Mouse (Mus musculus) G1E (cell line): ENCODE data around the gene Gm12830. TPM values are rescaled to one million over a fixed set of nuclear protein-coding genes. Genes with fewer than 3 reads are reported as not detected.

Experiments
- ATAC-seq: 2 replicates; pipeline ENCODE4 v1.8.0; 2016; ENCODE audit warnings: mild to moderate bottlenecking; ENCODE audit not compliant: insufficient number of reproducible peaks, poor library complexity, low FRiP score, severe bottlenecking; ENCODE audit errors: extremely low read depth
- DNase-seq: peaks from one replicate; pipeline ENCODE4 v3.0.0; 2012; ENCODE audit warnings: low spot score
- H3K27me3 ChIP-seq: 2 replicates; pipeline ENCODE4 v1.6.1; 2012; ENCODE audit warnings: mild to moderate bottlenecking, low read length, inconsistent platforms; ENCODE audit not compliant: insufficient read depth
- H3K36me3 ChIP-seq: replicated peaks from 2 replicates; pipeline ENCODE3; 2012; ENCODE audit warnings: mild to moderate bottlenecking, inconsistent platforms
- H3K4me1 ChIP-seq: 2 replicates; pipeline ENCODE4 v1.6.1; 2012; ENCODE audit warnings: low read depth, low read length, inconsistent platforms, mixed read lengths; ENCODE audit not compliant: insufficient read depth
- H3K4me3 ChIP-seq: 2 replicates; pipeline ENCODE4 v1.5.1; 2012; ENCODE audit warnings: low read depth, mild to moderate bottlenecking, inconsistent platforms, low read length, moderate library complexity, mixed read lengths
- H3K9me3 ChIP-seq: replicated peaks from 2 replicates; pipeline ENCODE4 v1.6.1; 2012; ENCODE audit warnings: inconsistent platforms
- CTCF ChIP-seq: IDR thresholded peaks from 2 replicates; pipeline ENCODE4 v1.5.1; 2012; ENCODE audit warnings: low read depth, low read length, inconsistent platforms, mixed read lengths
- GATA1 ChIP-seq: IDR thresholded peaks from 2 replicates; pipeline ENCODE4 v1.6.1; 2012; ENCODE audit warnings: borderline replicate concordance, low read length, inconsistent platforms, mixed read lengths
- GATA2 ChIP-seq: IDR thresholded peaks from 2 replicates; pipeline ENCODE4 v1.6.1; 2012; ENCODE audit warnings: low read depth, low read length, inconsistent platforms, borderline replicate concordance
- POLR2AphosphoS5 ChIP-seq: IDR thresholded peaks from 2 replicates; pipeline ENCODE4 v1.6.1; 2012; ENCODE audit warnings: low read depth, low read length, inconsistent platforms; ENCODE audit not compliant: insufficient replicate concordance
- TAL1 ChIP-seq: conservative IDR thresholded peaks from 2 replicates; pipeline ENCODE4 v1.6.1; 2012; ENCODE audit warnings: low read depth, low read length, inconsistent platforms, mixed read lengths
- polyA plus RNA-seq: library from polyadenylated mRNA; stranded (reverse); fragments of >175 nt; gene quantifications from 2 replicates; pipeline ENCODE4 v1.2.3, GENCODE M21; 2012
- total RNA-seq, 2 experiments: library from RNA; stranded (forward) in 1 of 2; stranded (reverse) in 1 of 2; fragments of 200-1000 nt in 1 of 2; fragments of >200 nt in 1 of 2; fragmentation: Nextera tagmentation in 1 of 2; gene quantifications; 2 replicates each; pipeline ENCODE4 v1.2.3; 2014 to 2017

Gene Gm12830
- total and polyA plus RNA-seq, 3 experiments: 0.05 TPM; not detected in 2

DNA sequence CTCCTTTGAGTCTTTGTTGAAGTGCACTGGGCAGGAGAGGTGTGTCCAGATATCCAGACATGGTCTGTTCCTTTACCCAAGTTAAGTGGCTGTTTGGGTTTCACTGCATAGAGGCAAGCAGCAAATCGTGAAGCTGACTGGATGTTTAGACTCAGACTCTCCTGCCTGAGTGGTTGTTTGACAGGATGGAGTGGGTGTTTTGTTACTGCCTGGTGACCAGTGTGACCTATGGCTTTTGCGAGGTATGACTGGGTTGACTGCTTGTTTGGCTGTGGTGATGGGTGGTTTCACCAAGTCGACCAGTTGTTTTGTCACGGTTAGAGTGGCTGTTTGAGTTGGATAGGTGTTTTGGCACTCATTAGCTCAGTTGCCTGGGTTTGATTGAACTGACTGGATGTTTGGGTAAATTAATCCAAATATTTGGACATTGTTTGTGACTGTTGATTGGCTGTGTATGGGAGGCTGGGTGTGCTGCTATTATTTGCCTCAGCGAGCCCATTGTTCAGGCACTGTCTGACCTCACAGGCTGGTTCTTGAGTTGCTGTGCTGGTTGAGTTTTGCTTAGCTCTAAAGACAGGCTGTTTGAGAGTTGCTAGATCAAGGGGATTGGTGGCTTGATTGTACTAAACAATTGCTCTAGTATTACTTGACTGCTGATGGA, 24.1 kb upstream of the Gm12830 start:
- H3K4me1 ChIP-seq: no peaks in the 10 kb centered on the region
- DNase-seq (no peak), ATAC-seq (no peak)
- peaks cover 18% of the 10 kb centered on the region; the same call in 1 of the 2 replicates for H3K9me3 ChIP-seq
- TF ChIP-seq POLR2AphosphoS5: no peak
- H3K4me3 ChIP-seq: no peak overlapping the region
- H3K27me3 ChIP-seq: no peaks in the 10 kb centered on the region
- no peaks in the 10 kb centered on the region for H3K36me3 ChIP-seq

DNA sequence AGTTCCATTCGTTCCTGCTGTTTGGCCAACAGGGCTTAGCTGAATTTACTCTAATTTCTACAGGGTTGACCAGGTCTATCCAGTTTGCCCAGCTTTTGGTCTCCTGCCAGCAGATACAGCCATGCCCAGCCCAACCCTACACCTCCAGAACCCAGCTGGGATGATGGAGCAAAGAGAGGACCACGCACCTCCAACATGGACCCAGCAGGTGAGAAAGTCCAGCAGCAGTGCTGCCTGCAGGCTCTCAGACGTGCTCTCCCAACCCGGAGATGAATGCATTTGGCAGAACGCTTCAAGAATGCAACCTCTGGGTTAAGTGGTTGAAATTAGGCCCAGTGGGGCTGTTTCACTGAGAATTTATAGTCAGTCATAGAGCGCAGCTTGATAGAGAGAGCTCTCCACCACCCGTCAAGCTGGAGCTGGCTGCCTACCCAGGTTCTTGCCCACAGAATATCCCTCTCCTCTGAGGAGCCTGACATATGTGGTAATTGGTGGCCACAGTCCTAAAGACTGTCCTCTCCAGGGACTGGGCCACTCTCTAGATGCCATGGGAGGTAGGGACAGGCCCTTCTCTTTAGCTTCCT, 23.4 kb upstream of the Gm12830 start:
- DNase-seq (no peak), ATAC-seq (no peak)
- no peaks in the 10 kb centered on the region for H3K4me1 ChIP-seq
- H3K27me3 ChIP-seq: no peaks in the 10 kb centered on the region
- no peak overlapping the region for H3K4me3 ChIP-seq
- H3K36me3 ChIP-seq: no peaks in the 10 kb centered on the region
- peaks cover 18% of the 10 kb centered on the region; the same call in 1 of the 2 replicates for H3K9me3 ChIP-seq
- TF ChIP-seq TAL1: no peak
- no peak for TF ChIP-seq GATA1
- TF ChIP-seq POLR2AphosphoS5: no peak
- no peak for TF ChIP-seq GATA2
- no peak for TF ChIP-seq CTCF

DNA sequence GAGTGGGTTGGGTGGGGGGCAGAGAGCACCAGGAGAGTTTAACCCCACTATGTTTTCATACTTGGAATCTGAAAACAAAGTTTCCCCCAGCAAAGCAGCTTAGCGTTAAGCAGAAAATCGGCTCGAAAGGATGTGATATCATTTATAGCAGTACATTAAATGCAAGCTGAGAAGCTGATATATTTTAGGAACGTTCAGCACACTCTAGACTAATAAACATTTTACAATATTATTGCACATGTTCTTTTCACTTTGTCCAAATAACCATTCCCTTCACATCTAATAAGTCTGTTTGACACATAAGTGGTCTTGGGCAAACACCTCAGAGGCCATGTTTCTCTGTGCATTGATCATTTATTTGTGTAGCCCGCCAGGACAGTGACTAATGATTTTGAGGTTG, 17.4 kb upstream of the Gm12830 start:
- Histone ChIP-seq H3K4me1 (no peaks in the 10 kb centered on the region), H3K9me3 (peaks cover 13% of the 10 kb centered on the region; the same call in 1 of the 2 replicates), H3K27me3 (no peaks in the 10 kb centered on the region), H3K36me3 (no peaks in the 10 kb centered on the region), H3K4me3 (no peak overlapping the region)
- no peak for DNase-seq
- no peak for ATAC-seq
- no peak for TF ChIP-seq GATA2
- TF ChIP-seq POLR2AphosphoS5: no peak
- no peak for TF ChIP-seq CTCF
- TF ChIP-seq TAL1: no peak
- TF ChIP-seq GATA1: no peak

DNA sequence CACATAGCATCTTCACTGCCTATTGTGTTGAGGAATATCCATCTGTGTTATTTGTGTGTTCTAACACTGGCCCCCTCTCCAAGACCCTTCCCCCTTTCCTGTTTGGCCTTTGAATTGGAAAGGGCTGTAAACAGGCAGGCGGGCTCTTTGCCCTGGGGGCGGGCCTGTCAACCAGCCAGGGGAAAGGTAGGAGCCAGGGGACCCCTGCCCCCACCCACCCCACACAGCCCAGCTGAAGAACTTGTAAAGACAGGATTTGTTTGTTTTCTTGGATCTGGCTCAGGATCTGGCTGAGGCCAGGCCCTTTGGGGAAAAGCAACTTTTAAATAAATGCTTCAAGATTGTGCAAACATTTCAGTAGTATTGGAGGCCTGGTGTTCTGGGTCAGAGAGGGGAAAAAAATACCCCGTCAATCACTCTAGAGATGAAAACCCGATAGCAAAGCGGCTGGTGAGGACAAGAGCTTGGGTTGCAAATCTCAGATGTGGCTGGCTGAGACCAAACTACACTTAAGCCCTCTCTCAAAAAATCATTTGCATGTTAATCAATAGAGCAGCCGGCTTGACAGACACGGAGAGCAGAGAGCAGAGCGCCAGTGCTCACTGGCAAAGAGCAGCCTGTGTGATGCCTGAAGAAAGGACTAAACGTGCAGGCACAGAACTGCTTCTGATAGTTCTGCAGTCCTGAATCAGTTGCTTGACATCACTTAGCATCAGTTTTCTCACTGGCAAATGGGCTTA, 2.4 kb upstream of the Gm12830 start:
- Histone ChIP-seq H3K36me3 (no peaks in the 10 kb centered on the region), H3K9me3 (peaks cover 15% of the 10 kb centered on the region), H3K4me1 (no peaks in the 10 kb centered on the region), H3K27me3 (no peaks in the 10 kb centered on the region), H3K4me3 (no peak overlapping the region)
- TF ChIP-seq CTCF: no peak
- TF ChIP-seq POLR2AphosphoS5: no peak
- TF ChIP-seq GATA1: no peak
- TF ChIP-seq GATA2: no peak
- no peak for TF ChIP-seq TAL1
- ATAC-seq (no peak), DNase-seq (no peak)

DNA sequence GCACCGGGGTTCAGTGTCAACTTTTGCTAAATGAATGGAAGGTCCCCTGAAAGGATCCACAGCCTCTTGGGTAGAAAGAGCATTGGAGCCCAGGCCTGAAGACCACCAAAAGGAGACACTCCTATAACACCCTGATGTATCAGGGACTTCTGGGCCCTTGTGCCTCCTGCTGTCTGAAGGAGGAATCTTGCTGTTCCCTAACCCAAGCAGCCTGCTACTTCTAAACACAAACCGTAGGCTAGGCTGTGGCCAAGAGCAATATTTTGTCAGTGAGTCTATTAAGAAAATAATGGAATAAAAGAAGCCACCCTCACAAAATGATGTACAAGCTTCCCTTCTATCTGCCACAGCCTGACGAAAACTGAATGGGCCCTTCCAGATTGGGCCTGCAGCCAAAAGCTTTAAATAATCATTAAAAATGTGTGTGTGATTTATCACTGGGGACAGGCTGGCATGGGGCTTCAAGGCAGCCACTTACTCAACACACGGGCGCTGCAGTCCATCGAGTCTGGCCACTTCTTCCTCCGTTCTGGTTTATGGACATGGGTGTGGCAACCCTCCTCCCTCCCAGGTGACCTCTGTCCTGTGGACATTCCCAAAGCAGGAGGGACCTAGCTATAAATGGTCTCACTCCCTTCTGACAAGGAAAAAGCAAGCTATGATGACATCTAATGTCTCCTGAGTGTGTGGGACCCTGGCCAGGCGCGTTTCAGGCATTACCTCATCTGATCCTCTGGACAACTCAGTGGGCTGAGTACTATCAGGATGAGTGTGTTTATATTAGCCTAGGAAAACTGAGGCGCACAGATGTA, 13.5 kb downstream of the Gm12830 start:
- ATAC-seq (no peak), DNase-seq (no peak)
- no peaks in the 10 kb centered on the region for H3K27me3 ChIP-seq

More for the DNA sequence above, 13.5 kb downstream of the Gm12830 start:
- TF ChIP-seq GATA2: no peak
- TF ChIP-seq CTCF: no peak
- TF ChIP-seq TAL1: no peak
- TF ChIP-seq POLR2AphosphoS5: no peak
- no peak for TF ChIP-seq GATA1
- Histone ChIP-seq H3K4me1 (no peaks in the 10 kb centered on the region), H3K4me3 (no peak overlapping the region), H3K9me3 (no peaks in the 10 kb centered on the region; the same call in 1 of the 2 replicates), H3K36me3 (no peaks in the 10 kb centered on the region)
